Mouse (Mus musculus) heart, adult 8-10 months (tissue): ENCODE data around the gene Eps8. TPM values are rescaled to one million over a fixed set of nuclear protein-coding genes. Genes with fewer than 3 reads are reported as not detected.

Source experiments
- DNase-seq: peaks from one replicate; pipeline ENCODE4 v3.0.0; 2022; ENCODE audit warnings: low spot score
- total RNA-seq, 4 experiments: library from RNA; stranded (reverse); gene quantifications; 2 replicates each; pipeline ENCODE4 v1.2.4; 2022

Eps8 gene
- total RNA-seq, 4 experiments from 2014 or later = 9.3 to 12.2 (median 10.8) TPM

- DNase-seq = no peak
These were observed 84.7 kb downstream of the Eps8 start for GRCm38 (mm10) chr6:137570019-137570418.

- DNase-seq = no peak
These were observed 85.6 kb downstream of the Eps8 start for GRCm38 (mm10) chr6:137569071-137569470.

GRCm38 (mm10) chr6:137565890-137566289 is 88.8 kb downstream of the Eps8 start:
- no peak for DNase-seq

GRCm38 (mm10) chr6:137565454-137565853 is 89.2 kb downstream of the Eps8 start:
- no peak for DNase-seq

- DNase-seq = peak; percentile 87
These were observed 94.3 kb downstream of the Eps8 start for GRCm38 (mm10) chr6:137560358-137560859.

- DNase-seq = peak; percentile 93
These were observed 95.8 kb downstream of the Eps8 start for GRCm38 (mm10) chr6:137558840-137559239.

- peak; percentile 63 for DNase-seq
These were observed 97.0 kb downstream of the Eps8 start for GRCm38 (mm10) chr6:137557671-137558070.

- DNase-seq = no peak
These were observed 97.5 kb downstream of the Eps8 start for GRCm38 (mm10) chr6:137557159-137557558.

- no peak for DNase-seq
These were observed 98.0 kb downstream of the Eps8 start for GRCm38 (mm10) chr6:137556636-137557035.

GRCm38 (mm10) chr6:137550181-137550580 is 104.5 kb downstream of the Eps8 start:
- no peak for DNase-seq

GRCm38 (mm10) chr6:137548613-137549012 is 106.1 kb downstream of the Eps8 start:
- no peak for DNase-seq

GRCm38 (mm10) chr6:137547555-137547954 is 107.1 kb downstream of the Eps8 start:
- DNase-seq = no peak

- no peak for DNase-seq
These were observed 108.6 kb downstream of the Eps8 start for GRCm38 (mm10) chr6:137546101-137546500.

- no peak for DNase-seq
These were observed 109.3 kb downstream of the Eps8 start for GRCm38 (mm10) chr6:137545341-137545740.

- no peak for DNase-seq
These were observed 112.2 kb downstream of the Eps8 start for GRCm38 (mm10) chr6:137542231-137543152.

GRCm38 (mm10) chr6:137541216-137542176 is 113.2 kb downstream of the Eps8 start:
- DNase-seq = no peak

GRCm38 (mm10) chr6:137540800-137541199 is 113.9 kb downstream of the Eps8 start:
- no peak for DNase-seq

GRCm38 (mm10) chr6:137540346-137540745 is 114.3 kb downstream of the Eps8 start:
- no peak for DNase-seq

GRCm38 (mm10) chr6:137539219-137539618 is 115.5 kb downstream of the Eps8 start:
- no peak for DNase-seq

- no peak for DNase-seq
These were observed 121.9 kb downstream of the Eps8 start for GRCm38 (mm10) chr6:137532758-137533157.

- no peak for DNase-seq
These were observed 128.9 kb downstream of the Eps8 start for GRCm38 (mm10) chr6:137525769-137526168.

- DNase-seq = no peak
These were observed 134.4 kb downstream of the Eps8 start for GRCm38 (mm10) chr6:137520343-137520704.
